Mouse (Mus musculus) hindbrain, embryonic 12.5 days (tissue): ENCODE measurements at regions not wholly inside any gene's neighbourhood (a gene's known extent, or its start where the extent isn't known, plus 50 kb on each side); places are given as distances from the start of the nearest gene placed in this dataset.

ENCODE experiments used
- ATAC-seq: fragments of 200-750 bp; cut with Nextera tagmentation; 2 replicates; pipeline ENCODE4 v1.8.0; 2017; ENCODE audit warnings: moderate TSS enrichment; ENCODE audit not compliant: low FRiP score
- H3K27ac ChIP-seq: fragments of 300-500 bp; sonication (generic); 2 replicates; pipeline ENCODE4 v1.5.1; 2016; ENCODE audit warnings: mild to moderate bottlenecking
- H3K27me3 ChIP-seq: fragments of 300-500 bp; sonication (generic); 2 replicates; pipeline ENCODE4 v1.6.1; 2016; ENCODE audit warnings: mild to moderate bottlenecking
- H3K36me3 ChIP-seq: fragments of 300-500 bp; sonication (generic); 2 replicates; pipeline ENCODE4 v1.6.1; 2016; ENCODE audit warnings: mild to moderate bottlenecking
- H3K4me1 ChIP-seq: fragments of 300-500 bp; sonication (generic); 2 replicates; pipeline ENCODE4 v1.6.1; 2016
- H3K4me2 ChIP-seq: fragments of 300-500 bp; sonication (generic); replicated peaks from 2 replicates; pipeline ENCODE4 v1.6.1; 2016; ENCODE audit warnings: mild to moderate bottlenecking
- H3K4me3 ChIP-seq: fragments of 300-500 bp; sonication (generic); 2 replicates; pipeline ENCODE4 v1.5.1; 2016; ENCODE audit warnings: mild to moderate bottlenecking
- H3K9ac ChIP-seq: fragments of 300-500 bp; sonication (generic); 2 replicates; pipeline ENCODE4 v1.6.1; 2016; ENCODE audit warnings: mild to moderate bottlenecking, moderate library complexity
- H3K9me3 ChIP-seq: fragments of 300-500 bp; sonication (generic); replicated peaks from 2 replicates; pipeline ENCODE4 v1.6.1; 2016; ENCODE audit warnings: mild to moderate bottlenecking
- WGBS: fragments of 180-500 bp; shearing (Covaris S2); methylation state at CpG from one replicate; pipeline ENCODE4 v1.1.7; 2016; 5-methylcytosine and 5-hydroxymethylcytosine counted together

GRCm38 (mm10) chr1:60625698-60626486, 59.0 kb upstream of the Raph1 start:
- Histone ChIP-seq H3K9me3 (no peaks in the 10 kb centered on the region), H3K27me3 (no peaks in the 10 kb centered on the region), H3K9ac (no peak overlapping the region), H3K4me3 (no peak overlapping the region), H3K4me2 (no peak overlapping the region), H3K4me1 (peaks cover 13% of the 10 kb centered on the region; the same call in 1 of the 2 replicates), H3K36me3 (no peaks in the 10 kb centered on the region), H3K27ac (no peak overlapping the region)
- 72% methylated on average over 17 of the region's 17 CpGs for WGBS
- peak; percentile 43; the same call in 1 of the 2 replicates for ATAC-seq

GRCm38 (mm10) chr1:60624231-60624630, 57.3 kb upstream of the Raph1 start:
- H3K27me3 ChIP-seq: no peaks in the 10 kb centered on the region
- H3K4me2 ChIP-seq: no peak overlapping the region
- H3K36me3 ChIP-seq: no peaks in the 10 kb centered on the region
- no peak overlapping the region for H3K27ac ChIP-seq
- H3K9me3 ChIP-seq: no peaks in the 10 kb centered on the region
- ATAC-seq: no peak
- 94% methylated on average over 4 of the region's 4 CpGs for WGBS
- peaks cover 13% of the 10 kb centered on the region; the same call in 1 of the 2 replicates for H3K4me1 ChIP-seq
- H3K9ac ChIP-seq: no peak overlapping the region
- H3K4me3 ChIP-seq: no peak overlapping the region

DNA sequence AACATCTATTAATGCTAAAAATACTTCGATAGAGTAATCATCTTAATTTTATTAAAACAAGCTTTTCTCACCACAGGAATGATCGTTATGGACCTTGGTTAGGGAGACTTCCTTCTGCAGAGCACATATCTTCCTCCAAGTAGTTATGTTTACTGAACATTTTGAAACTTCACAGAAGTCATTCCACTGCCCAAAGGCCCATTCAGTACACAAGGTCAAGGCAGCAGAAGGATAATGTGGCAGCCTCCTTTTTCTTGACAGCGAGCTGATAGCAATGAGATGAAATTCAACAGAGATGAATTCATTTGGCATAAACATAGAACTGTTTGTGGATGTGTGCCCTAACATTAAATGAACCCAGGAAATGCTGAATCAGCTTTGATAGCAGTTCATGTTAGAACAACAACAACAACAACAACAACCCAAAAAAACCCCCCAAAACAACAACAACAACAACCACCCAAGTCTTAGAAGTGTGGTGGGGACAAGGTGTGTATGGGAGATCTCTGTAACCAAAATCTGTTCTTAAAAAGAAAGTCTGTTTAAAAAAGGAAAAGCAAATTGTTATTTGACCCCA, 56.6 kb upstream of the Raph1 start:
- no peak overlapping the region for H3K4me2 ChIP-seq
- H3K27me3 ChIP-seq: no peaks in the 10 kb centered on the region
- H3K9me3 ChIP-seq: no peaks in the 10 kb centered on the region
- no peaks in the 10 kb centered on the region for H3K36me3 ChIP-seq
- 92% methylated on average over 3 of the region's 3 CpGs for WGBS
- no peak overlapping the region for H3K27ac ChIP-seq
- no peak for ATAC-seq
- H3K9ac ChIP-seq: no peak overlapping the region
- peaks cover 13% of the 10 kb centered on the region; the same call in 1 of the 2 replicates for H3K4me1 ChIP-seq
- H3K4me3 ChIP-seq: no peak overlapping the region

DNA sequence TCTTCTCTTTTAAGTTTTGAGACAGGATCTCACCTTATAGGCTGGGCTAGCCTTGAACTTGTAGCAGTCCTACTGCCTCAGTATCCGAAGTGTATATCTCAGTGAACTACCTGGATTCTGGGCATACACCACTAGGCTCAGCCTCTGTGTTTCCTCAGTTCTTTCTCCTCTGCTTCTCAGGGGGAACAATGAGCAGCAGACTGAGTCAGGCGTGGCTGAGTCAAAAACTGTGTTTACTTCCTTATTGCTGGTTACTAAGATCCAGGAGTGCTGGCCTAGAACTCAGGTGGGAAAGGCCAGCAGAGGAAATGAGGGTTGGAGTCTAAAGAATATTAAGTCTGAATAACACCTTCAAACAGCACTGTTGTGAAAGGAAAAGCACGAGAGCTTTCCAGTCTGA, 54.9 kb upstream of the Raph1 start:
- Histone ChIP-seq H3K9me3 (no peaks in the 10 kb centered on the region), H3K27me3 (no peaks in the 10 kb centered on the region), H3K36me3 (no peaks in the 10 kb centered on the region), H3K27ac (no peak overlapping the region), H3K4me1 (0 out of 2 replicates have a peak, but pooled peaks cover 4% of the 10 kb centered on the region), H3K9ac (no peak overlapping the region), H3K4me3 (no peak overlapping the region), H3K4me2 (no peak overlapping the region)
- 86% methylated on average over 3 of the region's 3 CpGs for WGBS
- no peak for ATAC-seq

DNA sequence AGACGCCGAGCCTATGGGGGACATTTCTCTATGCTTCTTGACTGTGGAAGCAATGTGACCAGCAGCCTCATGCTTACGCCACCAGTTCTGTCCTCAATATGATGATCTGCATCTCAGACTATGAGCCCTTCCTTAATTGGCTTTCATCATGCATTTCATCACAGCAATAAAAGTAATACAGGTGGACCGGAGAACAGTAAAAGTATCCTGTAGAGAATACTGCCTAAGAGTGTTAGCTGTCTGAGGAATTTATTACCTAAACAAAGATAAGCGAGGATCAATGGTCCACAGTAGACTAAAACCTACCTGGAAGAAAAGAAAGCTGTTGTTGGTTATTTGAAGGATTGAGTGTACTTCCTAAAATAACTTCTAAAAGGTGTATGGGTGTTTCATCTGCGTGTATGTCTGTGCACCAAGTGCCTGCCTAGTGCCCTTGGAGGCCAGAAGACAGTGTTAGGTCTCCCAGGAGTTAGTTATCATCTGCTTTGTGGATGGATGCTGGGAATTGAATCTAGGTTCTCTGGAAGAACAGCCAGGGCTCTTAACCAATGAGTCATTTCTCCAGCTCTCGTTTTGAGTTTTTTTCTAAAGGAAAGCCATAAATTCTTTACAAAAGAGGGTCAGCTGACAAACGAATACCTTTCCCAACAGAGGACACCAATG, 54.3 kb upstream of the Raph1 start:
- Histone ChIP-seq H3K4me3 (no peak overlapping the region), H3K9ac (no peak overlapping the region), H3K36me3 (no peaks in the 10 kb centered on the region), H3K27ac (no peak overlapping the region), H3K27me3 (no peaks in the 10 kb centered on the region), H3K4me2 (no peak overlapping the region), H3K4me1 (no peaks in the 10 kb centered on the region), H3K9me3 (no peaks in the 10 kb centered on the region)
- WGBS: 88% methylated on average over 8 of the region's 8 CpGs
- ATAC-seq: no peak

GRCm38 (mm10) chr1:60618389-60618788, 51.5 kb upstream of the Raph1 start:
- Histone ChIP-seq H3K9ac (no peak overlapping the region), H3K4me2 (no peak overlapping the region), H3K36me3 (no peaks in the 10 kb centered on the region), H3K27ac (no peak overlapping the region), H3K4me1 (no peaks in the 10 kb centered on the region), H3K4me3 (no peak overlapping the region), H3K27me3 (no peaks in the 10 kb centered on the region), H3K9me3 (no peaks in the 10 kb centered on the region)
- ATAC-seq: no peak
- WGBS: 93% methylated on average over 1 of the region's 1 CpGs

DNA sequence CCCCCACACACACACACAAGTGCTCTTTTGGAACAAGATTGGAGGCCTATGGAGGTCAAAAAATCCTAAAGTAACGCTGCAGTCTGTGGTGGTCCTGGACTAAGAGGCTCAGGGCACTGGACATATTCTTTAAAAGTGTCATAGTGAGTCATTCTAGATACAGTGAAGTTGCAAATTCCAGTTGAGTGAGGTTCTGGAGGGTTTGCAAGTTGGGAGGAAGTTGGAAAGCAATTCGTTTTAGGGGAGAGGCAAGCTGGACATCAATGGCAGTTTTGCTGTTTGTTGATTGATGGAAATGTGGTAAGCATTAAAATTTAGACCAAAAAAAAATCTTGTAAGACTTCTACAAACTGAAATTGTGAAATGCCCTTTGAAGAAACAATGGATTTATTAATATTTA, 50.0 kb upstream of the Raph1 start:
- Histone ChIP-seq H3K27me3 (no peaks in the 10 kb centered on the region), H3K4me2 (no peak overlapping the region), H3K4me1 (no peaks in the 10 kb centered on the region), H3K36me3 (no peaks in the 10 kb centered on the region), H3K4me3 (no peak overlapping the region), H3K27ac (no peak overlapping the region), H3K9me3 (no peaks in the 10 kb centered on the region), H3K9ac (no peak overlapping the region)
- 77% methylated on average over 2 of the region's 2 CpGs for WGBS
- ATAC-seq: no peak
